Mouse (Mus musculus) liver, embryonic 14.5 days (tissue): Measurements from ENCODE around the gene Gm6583. TPM values are rescaled to one million over a fixed set of nuclear protein-coding genes. Genes with fewer than 3 reads are reported as not detected.
"Not testable (repeated sequence)": the region's sequence is repeated elsewhere in the genome, so short reads cannot be mapped to it uniquely, and the experiment has no call there.

Experiments used
- ATAC-seq: fragments of 200-750 bp; cut with Nextera tagmentation; 2 replicates; pipeline ENCODE4 v1.8.0; 2017; ENCODE audit warnings: moderate number of reproducible peaks, mild to moderate bottlenecking, moderate library complexity; ENCODE audit not compliant: insufficient read depth
- DNase-seq, 3 experiments: peaks; one replicate each; pipeline ENCODE4 v3.0.0-alpha.2; 2012 to 2013; ENCODE audit warnings: low read depth in 3 of 3, low spot score in 3 of 3
- H3K27ac ChIP-seq: fragments of 300-500 bp; sonication (generic); 2 replicates; pipeline ENCODE4 v1.5.1; 2014; ENCODE audit warnings: moderate library complexity, mild to moderate bottlenecking, control low read depth, inconsistent platforms
- H3K27me3 ChIP-seq: fragments of 300-500 bp; sonication (generic); 2 replicates; pipeline ENCODE4 v1.6.1; 2014; ENCODE audit warnings: mild to moderate bottlenecking, low read length, moderate library complexity; ENCODE audit not compliant: control insufficient read depth, insufficient read depth
- H3K36me3 ChIP-seq: fragments of 300-500 bp; sonication (generic); replicated peaks from 2 replicates; pipeline ENCODE4 v1.6.1; 2014; ENCODE audit warnings: low read depth; ENCODE audit not compliant: control insufficient read depth, insufficient read depth
- H3K4me1 ChIP-seq, 2 experiments: fragments of 200-500 bp in 1 of 2; fragments of 300-500 bp in 1 of 2; sonication (generic) in 1 of 2; replicated peaks; 2 replicates each; pipeline ENCODE4 v1.6.1; 2012 to 2014; ENCODE audit warnings: antibody characterized with exemption in 1 of 2, inconsistent platforms in 1 of 2, low read length in 1 of 2; ENCODE audit not compliant: control insufficient read depth in 2 of 2, insufficient read depth in 2 of 2
- H3K4me2 ChIP-seq: fragments of 300-500 bp; sonication (generic); 2 replicates; pipeline ENCODE4 v1.6.1; 2014; ENCODE audit warnings: low read depth, mild to moderate bottlenecking, control low read depth, moderate library complexity
- H3K4me3 ChIP-seq, 2 experiments: fragments of 200-500 bp in 1 of 2; fragments of 300-500 bp in 1 of 2; sonication (generic) in 1 of 2; 2 replicates each; pipeline ENCODE4 v1.5.1; 2012 to 2014; ENCODE audit warnings: low read depth in 2 of 2, low read length in 2 of 2, mild to moderate bottlenecking in 2 of 2, control low read depth in 1 of 2, inconsistent platforms in 1 of 2, moderate library complexity in 1 of 2; ENCODE audit not compliant: insufficient read depth in 1 of 2
- H3K9ac ChIP-seq: fragments of 300-500 bp; sonication (generic); replicated peaks from 2 replicates; pipeline ENCODE4 v1.6.1; 2014; ENCODE audit warnings: mild to moderate bottlenecking, control low read depth, moderate library complexity
- H3K9me3 ChIP-seq: fragments of 300-500 bp; sonication (generic); 2 replicates; pipeline ENCODE4 v1.6.1; 2016; ENCODE audit warnings: low read length, mixed read lengths; ENCODE audit not compliant: control insufficient read depth
- CTCF ChIP-seq: IDR thresholded peaks from 2 replicates; pipeline ENCODE4 v1.5.1; 2016; ENCODE audit warnings: antibody characterized with exemption, low read depth, control low read depth
- EP300 ChIP-seq: IDR thresholded peaks from 2 replicates; pipeline ENCODE4 v1.6.1; 2016; ENCODE audit warnings: antibody characterized with exemption, low read depth
- WGBS: fragments of 180-500 bp; shearing (Covaris S2); extraction: QIAGEN DNeasy Blood & Tissue Kit; methylation state at CpG from one replicate; pipeline ENCODE4 v1.1.7; 2014; ENCODE audit not compliant: insufficient replicate concordance; 5-methylcytosine and 5-hydroxymethylcytosine counted together
- polyA plus RNA-seq, 2 experiments: library from polyadenylated mRNA; depleted of rRNA in 1 of 2; stranded (reverse) in 1 of 2; unstranded in 1 of 2; fragments of >200 nt; fragmentation: Nextera tagmentation in 1 of 2; extraction: Ambion mirVana in 1 of 2; gene quantifications; 2 replicates each; pipeline versions ENCODE4 v1.2.1 to v1.2.3; 2012 to 2014

The Gm6583 gene
- polyA plus RNA-seq, 2 experiments = 0.08 to 0.09 TPM

GRCm38 (mm10) chr5:112323246-112323645 is 32.6 kb downstream of the Gm6583 start:
- DNase-seq = no peak
- Histone ChIP-seq H3K4me1 (peaks cover 18 to 27% of the 10 kb centered on the region in 2 experiments), H3K9me3 (no peaks in the 10 kb centered on the region), H3K27me3 (no peaks in the 10 kb centered on the region), H3K9ac (no peak overlapping the region), H3K4me3 (no peak overlapping the region), H3K36me3 (no peaks in the 10 kb centered on the region), H3K27ac (no peak overlapping the region), H3K4me2 (no peak overlapping the region)
- 82% methylated on average over 6 of the region's 6 CpGs for WGBS
- no peak for ATAC-seq
- TF ChIP-seq EP300 (no peak), CTCF (no peak)

GRCm38 (mm10) chr5:112321376-112321775 is 34.5 kb downstream of the Gm6583 start:
- Histone ChIP-seq H3K27me3 (no peaks in the 10 kb centered on the region), H3K4me3 (no peak overlapping the region), H3K9me3 (no peaks in the 10 kb centered on the region), H3K4me1 (peaks cover 14 to 24% of the 10 kb centered on the region in 2 experiments), H3K9ac (no peak overlapping the region), H3K36me3 (no peaks in the 10 kb centered on the region), H3K27ac (no peak overlapping the region), H3K4me2 (no peak overlapping the region)
- ATAC-seq (no peak), DNase-seq (no peak)
- WGBS = 55% methylated on average over 4 of the region's 4 CpGs
- no peak for TF ChIP-seq EP300
- no peak for TF ChIP-seq CTCF

GRCm38 (mm10) chr5:112320936-112321335 is 34.9 kb downstream of the Gm6583 start:
- Histone ChIP-seq H3K9me3 (no peaks in the 10 kb centered on the region), H3K36me3 (no peaks in the 10 kb centered on the region), H3K4me2 (no peak overlapping the region), H3K9ac (no peak overlapping the region), H3K27me3 (no peaks in the 10 kb centered on the region), H3K27ac (no peak overlapping the region), H3K4me1 (peaks cover 14 to 24% of the 10 kb centered on the region in 2 experiments), H3K4me3 (no peak overlapping the region)
- TF ChIP-seq EP300 = no peak
- no peak for TF ChIP-seq CTCF
- no peak for ATAC-seq
- DNase-seq = no peak
- WGBS = 61% methylated on average over 6 of the region's 6 CpGs

- no peaks in the 10 kb centered on the region for H3K9me3 ChIP-seq
- ATAC-seq = no peak
- H3K27me3 ChIP-seq = no peaks in the 10 kb centered on the region
- H3K9ac ChIP-seq = no peak overlapping the region
- DNase-seq = no peak
- no peak overlapping the region for H3K4me2 ChIP-seq
- no peak overlapping the region for H3K27ac ChIP-seq
- WGBS = 70% methylated on average over 5 of the region's 5 CpGs
- no peaks in the 10 kb centered on the region for H3K36me3 ChIP-seq
- H3K4me1 ChIP-seq = peaks cover 10 to 20% of the 10 kb centered on the region in 2 experiments
- no peak overlapping the region for H3K4me3 ChIP-seq
- TF ChIP-seq EP300 = no peak
- TF ChIP-seq CTCF = no peak
These were observed 35.5 kb downstream of the Gm6583 start for GRCm38 (mm10) chr5:112320379-112320778.

GRCm38 (mm10) chr5:112319343-112319742 is 36.5 kb downstream of the Gm6583 start:
- DNase-seq, H3K4me3 ChIP-seq, H3K9me3 ChIP-seq, H3K27me3 ChIP-seq, H3K36me3 ChIP-seq, H3K9ac ChIP-seq, H3K4me2 ChIP-seq, H3K27ac ChIP-seq: not testable (repeated sequence)
- WGBS = 58% methylated on average over 2 of the region's 2 CpGs
- peak; percentile 28; the same call in 1 of the 2 replicates for TF ChIP-seq CTCF
- H3K4me1 ChIP-seq = peaks cover 2 to 10% of the 10 kb centered on the region in 2 experiments
- ATAC-seq = peak; percentile 80
